Mouse (Mus musculus): Measurements from ENCODE around the gene Rpl12.

DNA sequence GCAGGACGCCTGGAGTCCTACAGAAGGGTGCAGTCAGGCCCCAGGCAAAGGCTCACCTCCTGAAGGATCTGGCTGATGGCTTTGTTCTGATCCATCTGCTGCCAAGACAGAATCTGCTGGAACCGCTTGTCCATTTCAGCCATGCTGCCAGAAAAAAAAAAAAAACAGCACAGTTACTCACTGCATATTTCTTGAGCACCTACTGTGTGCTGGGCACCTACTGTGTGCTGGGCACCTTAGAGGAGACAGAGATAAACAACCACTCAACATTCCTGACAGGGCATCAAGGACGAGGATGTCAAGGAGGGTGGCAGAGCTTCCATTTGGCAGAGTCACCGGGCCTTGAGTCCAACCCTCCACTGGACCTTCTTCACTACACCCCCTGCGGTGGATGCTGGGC, 22.6 kb upstream of the Rpl12 start:
- no peak for TF ChIP-seq CTCF (IDR thresholded peaks at IDR 0.05; ENCODE audit: low read depth)
- no peak for TF ChIP-seq EP300 (IDR thresholded peaks at IDR 0.05; ENCODE audit: low read depth)

Data from liver, embryonic 14.5 days (tissue).